Mouse (Mus musculus): ENCODE data around the gene Glod5.

The Glod5 gene

GRCm38 (mm10) chrX:7968899-7969298, 49.4 kb downstream of the Glod5 start:
- intact Hi-C loops (cut with DNase I), result no loop called here

GRCm38 (mm10) chrX:7968226-7968625, 50.1 kb downstream of the Glod5 start:
- intact Hi-C loops (cut with DNase I), result no loop called here

GRCm38 (mm10) chrX:7967596-7968201, 50.6 kb downstream of the Glod5 start:
- intact Hi-C loops (cut with DNase I), result no loop called here

- intact Hi-C loops (cut with DNase I), result no loop called here
Measured at GRCm38 (mm10) chrX:7966161-7966560, 52.1 kb downstream of the Glod5 start.

- intact Hi-C loops (cut with DNase I), result no loop called here
Measured at GRCm38 (mm10) chrX:7963829-7964626, 54.3 kb downstream of the Glod5 start.

- intact Hi-C loops (cut with DNase I), result no loop called here
Measured at GRCm38 (mm10) chrX:7958868-7959267, 59.4 kb downstream of the Glod5 start.

Data from adrenal gland (tissue).